Mouse (Mus musculus): ENCODE data around the gene Cox11. TPM values are rescaled to one million over a fixed set of nuclear protein-coding genes. Genes with fewer than 3 reads are reported as not detected.

Gene Cox11
- polyA plus RNA-seq, 1 experiment from 2014 or later: 33.5 TPM

DNA sequence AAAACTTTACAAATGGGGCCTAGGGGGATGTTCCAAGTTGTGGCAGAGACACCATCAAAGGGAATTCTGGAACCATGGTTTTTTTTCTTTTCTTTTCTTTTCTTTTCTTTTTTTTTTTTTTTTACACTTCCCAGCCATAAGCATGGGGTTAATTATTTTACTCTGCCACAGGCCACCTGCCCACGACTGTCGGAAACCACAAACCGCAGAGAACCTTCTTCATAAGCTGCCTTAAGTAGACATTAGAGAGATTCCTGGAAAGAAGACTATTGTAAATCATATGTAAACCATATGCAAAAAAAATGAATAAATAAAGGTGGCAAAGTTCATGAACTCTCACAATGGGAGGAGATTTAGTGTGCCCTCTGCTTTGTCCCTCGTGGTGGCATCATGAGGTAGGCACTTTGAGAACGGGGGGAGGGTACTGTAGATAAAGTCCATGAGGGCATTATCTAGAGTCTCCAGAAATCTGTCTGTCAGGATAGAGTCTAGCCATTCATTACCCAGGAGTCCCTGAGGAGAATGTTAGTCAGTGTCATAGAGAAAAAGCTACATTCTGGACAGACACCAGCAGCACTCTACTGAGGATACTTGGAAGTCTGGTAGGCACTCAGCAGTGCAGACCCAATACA, 37.6 kb downstream of the Cox11 start:
- H3K27me3 ChIP-seq (ENCODE audit: control insufficient read depth, insufficient read depth, low read length): no peaks in the 10 kb centered on the region
- no peaks in the 10 kb centered on the region for H3K4me1 ChIP-seq (ENCODE audit: control insufficient read depth, insufficient read depth, low read length)
- no peak overlapping the region for H3K4me3 ChIP-seq (ENCODE audit: low read length)
- H3K9me3 ChIP-seq (ENCODE audit: control insufficient read depth, low read length): no peaks in the 10 kb centered on the region
- peaks cover 6% of the 10 kb centered on the region; the same call in 1 of the 2 replicates for H3K36me3 ChIP-seq (ENCODE audit: control insufficient read depth, insufficient read depth, low read length)
- no peak overlapping the region for H3K4me2 ChIP-seq (replicated peaks; ENCODE audit: low read depth, low read length)
- H3K27ac ChIP-seq (ENCODE audit: low read depth, low read length): no peak overlapping the region
- no peak for ATAC-seq (ENCODE audit: low FRiP score, low TSS enrichment)
- H3K9ac ChIP-seq (ENCODE audit: low read depth, low read length): no peak overlapping the region
- 81% methylated on average over 5 of the region's 5 CpGs for WGBS

DNA sequence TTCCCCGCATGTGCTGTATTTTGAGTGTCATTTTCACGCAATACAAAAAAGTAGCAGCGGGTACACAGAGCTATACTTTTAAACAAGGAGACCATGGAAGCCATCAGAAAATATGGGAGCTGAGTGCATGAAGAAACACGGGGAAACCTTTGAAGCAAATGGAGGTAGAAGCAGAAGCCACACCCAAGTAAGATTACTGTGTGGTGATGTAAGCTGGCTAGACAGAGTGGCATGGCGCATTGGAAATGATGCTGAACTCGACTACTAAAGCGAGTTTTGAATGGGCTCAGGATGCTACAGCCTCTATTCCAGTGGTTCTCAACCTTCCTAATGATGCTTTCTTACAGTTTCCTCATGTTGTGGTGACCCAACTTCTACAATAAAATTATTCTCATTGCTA, 39.1 kb downstream of the Cox11 start:
- H3K4me1 ChIP-seq (ENCODE audit: control insufficient read depth, insufficient read depth, low read length): no peaks in the 10 kb centered on the region
- no peak for ATAC-seq (ENCODE audit: low FRiP score, low TSS enrichment)
- no peak overlapping the region for H3K9ac ChIP-seq (ENCODE audit: low read depth, low read length)
- H3K27ac ChIP-seq (ENCODE audit: low read depth, low read length): no peak overlapping the region
- no peaks in the 10 kb centered on the region for H3K27me3 ChIP-seq (ENCODE audit: control insufficient read depth, insufficient read depth, low read length)
- WGBS: 93% methylated on average over 7 of the region's 7 CpGs
- H3K4me2 ChIP-seq (replicated peaks; ENCODE audit: low read depth, low read length): no peak overlapping the region
- no peak overlapping the region for H3K4me3 ChIP-seq (ENCODE audit: low read length)
- H3K9me3 ChIP-seq (ENCODE audit: control insufficient read depth, low read length): no peaks in the 10 kb centered on the region
- peaks cover 6% of the 10 kb centered on the region; the same call in 1 of the 2 replicates for H3K36me3 ChIP-seq (ENCODE audit: control insufficient read depth, insufficient read depth, low read length)

DNA sequence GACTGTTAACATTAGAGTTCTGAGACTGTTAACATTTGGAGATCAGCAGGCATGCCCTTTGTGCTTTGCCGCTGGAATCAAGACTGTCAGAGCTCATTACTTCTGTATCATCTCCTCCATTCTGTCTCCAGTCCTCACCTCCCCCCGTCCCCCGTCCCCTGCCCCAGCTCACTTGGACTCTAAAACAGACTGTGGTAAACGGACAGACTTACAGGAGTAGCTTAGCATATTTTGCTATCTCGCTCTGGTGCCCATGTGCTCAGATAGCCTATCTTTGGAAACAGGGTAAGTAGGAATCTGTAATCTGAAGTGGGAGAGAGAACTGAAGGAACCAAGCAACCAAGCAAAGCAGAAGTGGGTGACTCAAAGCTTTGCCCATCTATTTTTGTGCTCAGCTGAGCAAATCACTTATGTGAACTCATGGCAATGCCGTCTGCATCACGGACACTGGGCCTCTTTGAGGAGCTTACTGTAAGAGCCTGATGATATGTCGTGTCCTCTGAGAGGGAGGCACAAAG, 39.9 kb downstream of the Cox11 start:
- H3K4me1 ChIP-seq (ENCODE audit: control insufficient read depth, insufficient read depth, low read length): no peaks in the 10 kb centered on the region
- H3K27me3 ChIP-seq (ENCODE audit: control insufficient read depth, insufficient read depth, low read length): no peaks in the 10 kb centered on the region
- H3K9ac ChIP-seq (ENCODE audit: low read depth, low read length): no peak overlapping the region
- H3K36me3 ChIP-seq (ENCODE audit: control insufficient read depth, insufficient read depth, low read length): peaks cover 6% of the 10 kb centered on the region; the same call in 1 of the 2 replicates
- ATAC-seq (ENCODE audit: low FRiP score, low TSS enrichment): no peak
- H3K9me3 ChIP-seq (ENCODE audit: control insufficient read depth, low read length): no peaks in the 10 kb centered on the region
- H3K4me3 ChIP-seq (ENCODE audit: low read length): no peak overlapping the region
- no peak overlapping the region for H3K4me2 ChIP-seq (replicated peaks; ENCODE audit: low read depth, low read length)
- 86% methylated on average over 8 of the region's 8 CpGs for WGBS
- H3K27ac ChIP-seq (ENCODE audit: low read depth, low read length): no peak overlapping the region

DNA sequence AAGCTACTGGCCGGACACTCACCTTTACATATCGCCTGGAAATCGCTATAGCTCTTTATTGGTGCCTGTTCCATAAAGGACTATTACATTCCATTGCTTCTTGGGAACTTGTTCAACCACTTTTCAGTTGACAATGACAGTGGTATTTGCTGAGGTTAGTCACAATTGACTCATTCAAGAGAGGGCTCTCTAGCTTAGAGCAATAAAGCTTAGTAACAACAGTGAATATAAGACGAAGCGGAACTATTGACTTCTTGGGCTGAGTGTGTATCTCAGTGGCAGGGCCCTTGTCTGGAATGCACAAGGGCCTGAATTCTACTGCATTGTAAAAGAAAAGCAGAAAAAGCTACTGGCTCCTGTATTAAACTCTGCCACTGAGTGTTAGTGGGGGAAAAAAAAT, 40.6 kb downstream of the Cox11 start:
- 91% methylated on average over 5 of the region's 5 CpGs for WGBS
- no peak for ATAC-seq (ENCODE audit: low FRiP score, low TSS enrichment)
- H3K4me3 ChIP-seq (ENCODE audit: low read length): no peak overlapping the region
- H3K36me3 ChIP-seq (ENCODE audit: control insufficient read depth, insufficient read depth, low read length): peaks cover 8% of the 10 kb centered on the region; the same call in 1 of the 2 replicates
- no peak overlapping the region for H3K9ac ChIP-seq (ENCODE audit: low read depth, low read length)
- H3K4me1 ChIP-seq (ENCODE audit: control insufficient read depth, insufficient read depth, low read length): no peaks in the 10 kb centered on the region
- H3K27me3 ChIP-seq (ENCODE audit: control insufficient read depth, insufficient read depth, low read length): no peaks in the 10 kb centered on the region
- H3K4me2 ChIP-seq (replicated peaks; ENCODE audit: low read depth, low read length): no peak overlapping the region
- no peaks in the 10 kb centered on the region for H3K9me3 ChIP-seq (ENCODE audit: control insufficient read depth, low read length)
- H3K27ac ChIP-seq (ENCODE audit: low read depth, low read length): no peak overlapping the region

DNA sequence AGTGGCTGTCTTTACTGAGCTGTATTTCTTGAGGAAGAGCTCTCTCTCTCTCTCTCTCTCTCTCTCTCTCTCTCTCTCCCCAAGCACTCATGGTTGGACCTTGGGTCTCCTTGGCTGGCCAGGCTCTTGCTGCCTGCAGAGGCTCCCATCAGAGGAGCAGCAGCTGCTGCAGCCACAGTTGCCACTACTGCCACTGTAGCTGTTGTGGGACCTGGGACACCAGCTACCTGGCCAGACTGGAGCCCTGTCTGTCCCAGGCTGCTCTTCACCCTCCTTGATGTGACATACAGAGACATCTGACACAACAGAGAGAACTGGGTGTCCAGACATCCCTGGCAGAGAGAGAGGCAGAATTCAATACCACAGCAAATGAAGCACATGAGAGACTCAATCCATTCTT, 43.2 kb downstream of the Cox11 start:
- no peak for ATAC-seq (ENCODE audit: low FRiP score, low TSS enrichment)
- Histone ChIP-seq H3K4me3 (ENCODE audit: low read length) (no peak overlapping the region), H3K36me3 (ENCODE audit: control insufficient read depth, insufficient read depth, low read length) (peaks cover 7% of the 10 kb centered on the region; the same call in 1 of the 2 replicates), H3K27ac (ENCODE audit: low read depth, low read length) (no peak overlapping the region), H3K4me1 (ENCODE audit: control insufficient read depth, insufficient read depth, low read length) (no peaks in the 10 kb centered on the region), H3K9ac (ENCODE audit: low read depth, low read length) (no peak overlapping the region), H3K4me2 (replicated peaks; ENCODE audit: low read depth, low read length) (no peak overlapping the region), H3K9me3 (ENCODE audit: control insufficient read depth, low read length) (no peaks in the 10 kb centered on the region), H3K27me3 (ENCODE audit: control insufficient read depth, insufficient read depth, low read length) (no peaks in the 10 kb centered on the region)

DNA sequence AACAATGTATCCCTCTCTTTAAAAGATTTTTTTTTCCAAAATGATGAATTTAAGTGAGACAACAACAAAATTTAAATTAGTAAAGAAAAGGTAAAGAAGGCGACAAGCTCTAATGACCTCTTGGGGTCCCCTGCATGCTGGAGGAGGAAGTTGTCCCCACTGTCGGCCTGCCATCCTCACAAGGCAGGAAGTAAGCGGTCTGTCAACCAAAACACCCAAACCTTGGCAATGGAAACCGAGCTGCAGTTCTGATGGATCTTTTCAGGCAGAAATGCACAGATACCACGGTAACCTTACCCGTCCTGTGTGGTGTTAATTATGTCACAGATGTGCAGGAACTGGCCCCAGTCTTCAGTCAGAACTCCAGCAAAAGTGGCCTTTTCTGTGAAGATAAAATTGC, 46.8 kb downstream of the Cox11 start:
- no peak overlapping the region for H3K9ac ChIP-seq (ENCODE audit: low read depth, low read length)
- no peak overlapping the region for H3K4me2 ChIP-seq (replicated peaks; ENCODE audit: low read depth, low read length)
- no peak for ATAC-seq (ENCODE audit: low FRiP score, low TSS enrichment)
- H3K27ac ChIP-seq (ENCODE audit: low read depth, low read length): no peak overlapping the region
- H3K9me3 ChIP-seq (ENCODE audit: control insufficient read depth, low read length): no peaks in the 10 kb centered on the region
- peaks cover 3% of the 10 kb centered on the region; the same call in 1 of the 2 replicates for H3K27me3 ChIP-seq (ENCODE audit: control insufficient read depth, insufficient read depth, low read length)
- peaks cover 10% of the 10 kb centered on the region for H3K4me1 ChIP-seq (ENCODE audit: control insufficient read depth, insufficient read depth, low read length)
- peaks cover 7% of the 10 kb centered on the region; the same call in 1 of the 2 replicates for H3K36me3 ChIP-seq (ENCODE audit: control insufficient read depth, insufficient read depth, low read length)
- WGBS: 41% methylated on average over 6 of the region's 6 CpGs
- H3K4me3 ChIP-seq (ENCODE audit: low read length): no peak overlapping the region

DNA sequence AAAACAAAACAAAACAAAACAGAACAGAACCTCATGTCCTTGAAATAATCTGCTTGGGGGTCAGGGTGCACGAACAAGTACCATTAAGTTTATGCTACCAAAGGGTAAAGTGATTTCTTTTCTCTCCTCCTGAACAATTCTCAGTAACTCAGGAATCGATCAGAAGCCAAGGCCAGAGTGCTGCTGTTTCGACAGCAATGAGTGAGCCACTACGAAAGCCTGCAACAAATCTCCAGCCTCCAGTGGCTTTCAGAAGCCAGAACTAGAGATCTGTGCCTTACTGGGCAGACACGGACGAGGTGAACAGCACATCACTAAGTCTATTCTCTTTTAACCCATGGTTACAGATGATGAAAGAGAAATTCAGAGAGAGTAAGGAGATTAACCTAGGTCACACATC, 47.2 kb downstream of the Cox11 start:
- no peak for ATAC-seq (ENCODE audit: low FRiP score, low TSS enrichment)
- H3K9ac ChIP-seq (ENCODE audit: low read depth, low read length): no peak overlapping the region

DNA sequence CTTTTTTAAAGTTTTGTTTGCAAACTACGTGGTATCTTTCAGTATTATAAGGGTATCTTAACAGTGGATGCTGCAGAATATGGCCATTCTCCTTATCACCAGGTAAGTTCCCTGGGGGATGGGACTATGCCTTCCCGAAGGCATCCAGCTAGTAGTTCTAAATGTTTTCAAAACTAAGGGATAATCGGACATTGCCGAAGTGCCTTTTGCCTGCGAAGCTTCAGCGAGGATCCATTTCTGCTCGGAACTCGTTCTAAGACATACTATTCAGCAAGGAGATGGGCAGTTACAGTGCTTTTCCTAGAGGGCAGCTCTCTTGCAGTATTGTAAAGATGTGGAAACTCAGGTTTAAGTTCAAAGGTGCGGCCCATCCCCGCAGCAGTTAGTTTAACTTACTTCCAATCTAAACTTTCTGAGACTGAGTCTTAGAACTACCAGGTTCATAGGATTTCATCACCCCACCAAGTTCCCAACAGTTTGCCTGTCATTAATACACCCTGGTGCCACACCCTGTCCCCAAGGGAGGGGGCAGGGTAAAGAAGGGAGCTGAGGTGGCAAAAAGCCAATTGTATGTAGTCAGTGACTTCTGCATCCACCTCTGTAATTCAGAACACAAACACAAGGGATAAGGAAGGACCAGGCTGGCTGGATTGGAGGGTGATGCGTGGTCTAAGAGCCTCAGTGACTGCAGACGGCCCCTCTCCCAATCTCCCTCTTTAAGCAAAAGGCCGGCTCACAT, 48.5 kb downstream of the Cox11 start:
- ATAC-seq (ENCODE audit: low FRiP score, low TSS enrichment): no peak
- H3K4me2 ChIP-seq (replicated peaks; ENCODE audit: low read depth, low read length): peak overlapping the region; percentile 80
- H3K9ac ChIP-seq (ENCODE audit: low read depth, low read length): peak overlapping the region; percentile 59
- H3K27ac ChIP-seq (ENCODE audit: low read depth, low read length): no peak overlapping the region
- H3K27me3 ChIP-seq (ENCODE audit: control insufficient read depth, insufficient read depth, low read length): peaks cover 3% of the 10 kb centered on the region; the same call in 1 of the 2 replicates
- peak overlapping the region; percentile 58 for H3K4me3 ChIP-seq (ENCODE audit: low read length)
- peaks cover 10% of the 10 kb centered on the region for H3K4me1 ChIP-seq (ENCODE audit: control insufficient read depth, insufficient read depth, low read length)
- peaks cover 7% of the 10 kb centered on the region; the same call in 1 of the 2 replicates for H3K36me3 ChIP-seq (ENCODE audit: control insufficient read depth, insufficient read depth, low read length)
- no peaks in the 10 kb centered on the region for H3K9me3 ChIP-seq (ENCODE audit: control insufficient read depth, low read length)
- WGBS: 72% methylated on average over 13 of the region's 13 CpGs

More for the DNA sequence above, 47.2 kb downstream of the Cox11 start:
- Histone ChIP-seq H3K36me3 (ENCODE audit: control insufficient read depth, insufficient read depth, low read length) (peaks cover 7% of the 10 kb centered on the region; the same call in 1 of the 2 replicates), H3K4me3 (ENCODE audit: low read length) (no peak overlapping the region), H3K4me1 (ENCODE audit: control insufficient read depth, insufficient read depth, low read length) (peaks cover 10% of the 10 kb centered on the region), H3K4me2 (replicated peaks; ENCODE audit: low read depth, low read length) (no peak overlapping the region), H3K9me3 (ENCODE audit: control insufficient read depth, low read length) (no peaks in the 10 kb centered on the region), H3K27ac (ENCODE audit: low read depth, low read length) (no peak overlapping the region), H3K27me3 (ENCODE audit: control insufficient read depth, insufficient read depth, low read length) (peaks cover 3% of the 10 kb centered on the region; the same call in 1 of the 2 replicates)
- 75% methylated on average over 6 of the region's 6 CpGs for WGBS

DNA sequence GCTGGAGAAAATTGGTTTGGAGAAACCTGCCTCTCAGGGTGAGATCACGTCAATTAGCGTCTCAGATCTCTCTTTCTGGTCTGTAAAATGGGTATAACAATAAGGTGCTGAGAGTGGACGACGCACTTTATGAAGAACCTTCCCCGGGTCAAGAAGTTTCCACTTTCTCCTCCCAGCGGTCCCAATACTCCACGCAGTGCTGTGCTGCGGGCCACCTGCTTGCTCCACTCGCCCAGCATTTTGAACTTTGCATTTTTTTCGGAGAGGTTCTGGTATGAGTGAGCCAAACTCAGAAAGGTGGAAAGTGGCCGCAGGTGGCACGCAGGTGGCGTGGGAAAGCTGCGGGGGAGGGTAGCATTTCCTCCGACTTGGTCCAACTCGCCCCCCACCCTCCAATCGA, 49.1 kb downstream of the Cox11 start:
- no peak overlapping the region for H3K27ac ChIP-seq (ENCODE audit: low read depth, low read length)
- peaks cover 10% of the 10 kb centered on the region for H3K4me1 ChIP-seq (ENCODE audit: control insufficient read depth, insufficient read depth, low read length)
- peak overlapping the region; percentile 58 for H3K4me3 ChIP-seq (ENCODE audit: low read length)
- H3K27me3 ChIP-seq (ENCODE audit: control insufficient read depth, insufficient read depth, low read length): peaks cover 3% of the 10 kb centered on the region; the same call in 1 of the 2 replicates
- peak; percentile 28 for ATAC-seq (ENCODE audit: low FRiP score, low TSS enrichment)
- under 1% methylated on average over 17 of the region's 17 CpGs for WGBS
- peaks cover 7% of the 10 kb centered on the region; the same call in 1 of the 2 replicates for H3K36me3 ChIP-seq (ENCODE audit: control insufficient read depth, insufficient read depth, low read length)
- H3K9ac ChIP-seq (ENCODE audit: low read depth, low read length): peak overlapping the region; percentile 59
- H3K4me2 ChIP-seq (replicated peaks; ENCODE audit: low read depth, low read length): peak overlapping the region; percentile 80
- H3K9me3 ChIP-seq (ENCODE audit: control insufficient read depth, low read length): no peaks in the 10 kb centered on the region
